Comparison of ENCODE assay signal across 22 mouse cellular contexts in genomic region chr11:18734904-18735664, GRCm38 (mm10).
DNase-seq lines count a peak whose midpoint lies in the region; ATAC-seq and TF ChIP-seq lines count a peak whose summit lies in the region.
"Had no signal": no experiment of that assay in that cellular context is flagged by ENCODE, and none has a peak within 500 bp of the region (broad histone marks: within the 10 kb centered on the region; RNA-seq: fewer than 3 reads in every experiment).

No protein-coding gene starts in this region.

- ATAC-seq in lung, embryonic 14.5 days (ENCODE audit: insufficient read depth): peak; percentile 77
- ATAC-seq in lung, embryonic 15.5 days (ENCODE audit: borderline replicate concordance, extremely low read depth, low FRiP score, low TSS enrichment): peak; percentile 73; the same call in 1 of the 2 replicates
- ATAC-seq in lung, embryonic 16.5 days (ENCODE audit: low read depth): peak; percentile 75
- ATAC-seq: activated CD4-positive, CD25-positive, alpha-beta regulatory T cell, adult 4 months; CD4-positive, CD25-positive, alpha-beta regulatory T cell, adult 4 months; Patski had no signal

- no peak overlapping the region for H3K4me2 ChIP-seq in lung, embryonic 14.5 days
- H3K4me2 ChIP-seq in lung, embryonic 15.5 days: no peak overlapping the region
- H3K4me2 ChIP-seq in lung, embryonic 16.5 days (ENCODE audit: low read depth, low read length): no peak overlapping the region

- no peaks in the 10 kb centered on the region for H3K4me1 ChIP-seq in lung, embryonic 14.5 days (ENCODE audit: insufficient read depth)
- no peaks in the 10 kb centered on the region for H3K4me1 ChIP-seq in lung, embryonic 15.5 days
- no peaks in the 10 kb centered on the region for H3K4me1 ChIP-seq in lung, embryonic 16.5 days (replicated peaks; ENCODE audit: control insufficient read depth, insufficient read depth, low read length)

- peak; percentile 41 for DNase-seq in heart, adult 11 months
- no peak for DNase-seq in heart, adult 18-20 months
- DNase-seq in lung, embryonic 14.5 days: peak; percentile 70
- DNase-seq in lung, postnatal 10 days: no peak
- DNase-seq in lung, adult 18-20 months: no peak
- DNase-seq in lung, postnatal 14 days: no peak
- DNase-seq: adrenal gland, adult 2 months; adrenal gland, adult 8-10 months; adrenal gland, postnatal 10 days; adrenal gland, postnatal 14 days; adrenal gland, postnatal 25 days; adrenal gland, postnatal 36 days; B cell, adult 2 months; cerebellum, adult 11 months; cerebellum, adult 11-12 months had no signal

- TF ChIP-seq CTCF in lung, embryonic 14.5 days (IDR thresholded peaks at IDR 0.05; ENCODE audit: low read depth): no peak

- H3K27me3 ChIP-seq in lung, embryonic 14.5 days (ENCODE audit: insufficient read depth, low read length): no peaks in the 10 kb centered on the region
- H3K27me3 ChIP-seq in lung, embryonic 15.5 days: no peaks in the 10 kb centered on the region
- H3K27me3 ChIP-seq in lung, embryonic 16.5 days (ENCODE audit: control insufficient read depth, insufficient read depth, low read depth, low read length): no peaks in the 10 kb centered on the region
- H3K27me3 ChIP-seq: CH12.LX, Patski had no signal

- no peaks in the 10 kb centered on the region for H3K9me3 ChIP-seq in lung, embryonic 14.5 days (ENCODE audit: low read depth, low read length)
- no peaks in the 10 kb centered on the region for H3K9me3 ChIP-seq in lung, embryonic 15.5 days
- no peaks in the 10 kb centered on the region for H3K9me3 ChIP-seq in lung, embryonic 16.5 days (ENCODE audit: control insufficient read depth, low read length)
- H3K9me3 ChIP-seq: G1E had no signal

- no peak overlapping the region for H3K4me3 ChIP-seq in lung, embryonic 14.5 days (ENCODE audit: low read depth, low read length)
- H3K4me3 ChIP-seq in lung, embryonic 15.5 days: no peak overlapping the region
- no peak overlapping the region for H3K4me3 ChIP-seq in lung, embryonic 16.5 days (ENCODE audit: low read length)

- no peak overlapping the region for H3K9ac ChIP-seq in lung, embryonic 14.5 days
- no peak overlapping the region for H3K9ac ChIP-seq in lung, embryonic 15.5 days
- H3K9ac ChIP-seq in lung, embryonic 16.5 days (ENCODE audit: low read length): no peak overlapping the region

- H3K36me3 ChIP-seq in lung, embryonic 14.5 days (ENCODE audit: insufficient read depth): no peaks in the 10 kb centered on the region
- no peaks in the 10 kb centered on the region for H3K36me3 ChIP-seq in lung, embryonic 15.5 days
- H3K36me3 ChIP-seq in lung, embryonic 16.5 days (ENCODE audit: control insufficient read depth, insufficient read depth, low read length): no peaks in the 10 kb centered on the region
- H3K36me3 ChIP-seq: G1E had no signal

- no peak overlapping the region for H3K27ac ChIP-seq in lung, embryonic 14.5 days (ENCODE audit: low read depth)
- no peak overlapping the region for H3K27ac ChIP-seq in lung, embryonic 15.5 days
- no peak overlapping the region for H3K27ac ChIP-seq in lung, embryonic 16.5 days (ENCODE audit: low read length)

- WGBS in lung, embryonic 14.5 days: 58% methylated on average over 4 of the region's 4 CpGs
- WGBS in lung, embryonic 15.5 days: 60% methylated on average over 4 of the region's 4 CpGs
- WGBS in lung, embryonic 16.5 days: 47% methylated on average over 4 of the region's 4 CpGs

Comparison
In these comparisons a context has a peak if more than half of its experiments do, and no peak if none do; other contexts are left out.
1. DNase-seq: peak in heart, adult 11 months (single experiment) and lung, embryonic 14.5 days (single experiment); none in heart, adult 18-20 months (0 of 2), lung, postnatal 10 days (single experiment), lung, adult 18-20 months (0 of 2) and lung, postnatal 14 days (single experiment).
2. Peak in every context shown above with its lines, with median percentiles within 50 percentile points of each other: ATAC-seq.